Mouse (Mus musculus) limb, embryonic 11.5 days (tissue): Measurements from ENCODE around the gene Naa15. TPM values are rescaled to one million over a fixed set of nuclear protein-coding genes. Genes with fewer than 3 reads are reported as not detected.

ENCODE experiments used
- ATAC-seq: fragments of 200-750 bp; cut with Nextera tagmentation; 2 replicates; pipeline ENCODE4 v1.8.0; 2017; ENCODE audit warnings: low read depth; ENCODE audit not compliant: insufficient number of reproducible peaks, low FRiP score, low TSS enrichment
- DNase-seq: peaks from one replicate; pipeline ENCODE4 v3.0.0-alpha.2; 2015; ENCODE audit warnings: low spot score
- H3K27ac ChIP-seq: fragments of 300-500 bp; sonication (generic); replicated peaks from 2 replicates; pipeline ENCODE4 v1.5.1; 2014; ENCODE audit warnings: low read depth, mild to moderate bottlenecking, low read length
- H3K27me3 ChIP-seq: fragments of 300-500 bp; sonication (generic); 2 replicates; pipeline ENCODE4 v1.6.1; 2014; ENCODE audit warnings: mild to moderate bottlenecking, low read length, mixed read lengths; ENCODE audit not compliant: control insufficient read depth, insufficient read depth
- H3K36me3 ChIP-seq: fragments of 300-500 bp; sonication (generic); 2 replicates; pipeline ENCODE4 v1.6.1; 2014; ENCODE audit warnings: mild to moderate bottlenecking, low read length, moderate library complexity, mixed read lengths; ENCODE audit not compliant: control insufficient read depth, insufficient read depth
- H3K4me1 ChIP-seq: fragments of 300-500 bp; sonication (generic); 2 replicates; pipeline ENCODE4 v1.6.1; 2014; ENCODE audit warnings: low read length, mixed read lengths; ENCODE audit not compliant: control insufficient read depth, insufficient read depth
- H3K4me2 ChIP-seq: fragments of 300-500 bp; sonication (generic); 2 replicates; pipeline ENCODE4 v1.6.1; 2014; ENCODE audit warnings: low read depth, mild to moderate bottlenecking, moderate library complexity; ENCODE audit not compliant: severe bottlenecking
- H3K4me3 ChIP-seq: fragments of 300-500 bp; sonication (generic); 2 replicates; pipeline ENCODE4 v1.5.1; 2014; ENCODE audit warnings: low read depth, low read length
- H3K9ac ChIP-seq: fragments of 300-500 bp; sonication (generic); 2 replicates; pipeline ENCODE4 v1.6.1; 2014; ENCODE audit warnings: mild to moderate bottlenecking, low read length
- H3K9me3 ChIP-seq: fragments of 300-500 bp; sonication (generic); 2 replicates; pipeline ENCODE4 v1.6.1; 2016; ENCODE audit warnings: low read length; ENCODE audit not compliant: control insufficient read depth
- WGBS: fragments of 180-500 bp; shearing (Covaris S2); extraction: QIAGEN DNeasy Blood & Tissue Kit; methylation state at CpG from one replicate; pipeline ENCODE4 v1.1.7; 2014; 5-methylcytosine and 5-hydroxymethylcytosine counted together
- polyA plus RNA-seq: library from polyadenylated mRNA; unstranded; fragments of >200 nt; fragmentation: Nextera tagmentation; extraction: Ambion mirVana; gene quantifications from 2 replicates; pipeline ENCODE4 v1.2.1, GENCODE M21; 2014

Naa15 gene
- polyA plus RNA-seq: 52.0 and 54.4 TPM in 2 replicates

- Histone ChIP-seq H3K9me3 (no peaks in the 10 kb centered on the region), H3K27me3 (no peaks in the 10 kb centered on the region), H3K36me3 (no peaks in the 10 kb centered on the region), H3K4me3 (peak within 1 kb of the TSS; percentile 99), H3K4me1 (peaks cover 7% of the 10 kb centered on the region), H3K4me2 (peak within 1 kb of the TSS; percentile 51), H3K9ac (peak within 1 kb of the TSS; percentile 97), H3K27ac (peak within 1 kb of the TSS; percentile 89)
- DNase-seq (peak; percentile 96), ATAC-seq (peak; percentile 91)
- WGBS: 5% methylated on average over 43 of the region's 43 CpGs
Measured at GRCm38 (mm10) chr3:51415098-51416072, at the start of gene Naa15. Gene Naa15, plus strand, starts transcription at chr3:51415148.

DNA sequence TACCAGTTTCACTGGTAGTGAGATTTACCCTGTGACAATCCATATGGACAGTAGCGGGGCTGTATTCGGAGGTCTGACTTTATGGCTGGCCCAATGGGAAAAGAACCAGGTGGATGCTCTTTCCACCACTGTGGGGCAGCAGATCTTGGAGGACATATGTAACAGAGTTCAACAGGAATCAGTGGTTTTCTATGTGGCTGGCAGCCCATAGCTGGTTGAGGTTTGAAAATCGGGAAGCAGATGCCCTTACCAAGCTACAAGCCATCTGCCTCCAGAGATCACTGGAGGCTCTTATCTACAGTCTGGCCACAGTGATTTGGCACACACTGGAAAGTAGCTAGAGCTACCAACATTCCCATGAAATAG lies 49.4 kb upstream of the Naa15 start:
- ATAC-seq (no peak), DNase-seq (no peak)
- no peak overlapping the region for H3K27ac ChIP-seq
- 10% methylated on average over 3 of the region's 3 CpGs for WGBS
- H3K9me3 ChIP-seq: no peaks in the 10 kb centered on the region
- H3K9ac ChIP-seq: peak overlapping the region; percentile 62
- peak overlapping the region; percentile 65 for H3K4me2 ChIP-seq
- H3K4me3 ChIP-seq: peak overlapping the region; percentile 35; the same call in 1 of the 2 replicates
- no peaks in the 10 kb centered on the region for H3K36me3 ChIP-seq
- no peaks in the 10 kb centered on the region for H3K27me3 ChIP-seq
- H3K4me1 ChIP-seq: peaks cover 3% of the 10 kb centered on the region; the same call in 1 of the 2 replicates

DNA sequence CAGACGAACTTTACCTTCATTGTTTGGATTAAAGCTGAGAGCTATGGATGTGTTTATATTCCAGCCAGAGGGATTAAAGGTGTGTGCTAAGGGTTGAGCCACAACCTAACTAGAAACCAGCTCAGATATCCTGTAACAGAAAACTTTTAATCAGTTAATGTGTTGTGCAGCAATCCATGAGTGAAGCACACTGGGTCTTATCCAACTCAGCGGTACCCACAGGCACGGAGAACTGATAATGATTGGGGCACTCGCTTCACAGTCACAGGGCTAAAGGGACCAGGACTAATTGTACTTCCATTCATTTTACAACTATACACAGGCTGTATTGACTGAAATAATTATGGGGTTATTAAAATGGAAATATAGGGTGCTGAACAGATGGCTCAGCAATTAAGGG lies 48.0 kb upstream of the Naa15 start:
- H3K9me3 ChIP-seq: no peaks in the 10 kb centered on the region
- H3K36me3 ChIP-seq: no peaks in the 10 kb centered on the region
- 75% methylated on average over 4 of the region's 4 CpGs for WGBS

GRCm38 (mm10) chr3:51368011-51368410 lies 46.9 kb upstream of the Naa15 start:
- H3K9ac ChIP-seq: no peak overlapping the region
- DNase-seq (no peak), ATAC-seq (no peak)
- H3K27me3 ChIP-seq: no peaks in the 10 kb centered on the region
- no peak overlapping the region for H3K27ac ChIP-seq
- peaks cover 3% of the 10 kb centered on the region; the same call in 1 of the 2 replicates for H3K4me1 ChIP-seq
- H3K36me3 ChIP-seq: no peaks in the 10 kb centered on the region
- no peaks in the 10 kb centered on the region for H3K9me3 ChIP-seq
- 87% methylated on average over 4 of the region's 4 CpGs for WGBS
- H3K4me2 ChIP-seq: no peak overlapping the region
- H3K4me3 ChIP-seq: no peak overlapping the region

More for the DNA sequence above, 48.0 kb upstream of the Naa15 start:
- DNase-seq: no peak
- Histone ChIP-seq H3K27ac (no peak overlapping the region), H3K4me3 (no peak overlapping the region), H3K4me1 (peaks cover 3% of the 10 kb centered on the region; the same call in 1 of the 2 replicates), H3K4me2 (no peak overlapping the region), H3K9ac (no peak overlapping the region), H3K27me3 (no peaks in the 10 kb centered on the region)
- ATAC-seq: no peak

DNA sequence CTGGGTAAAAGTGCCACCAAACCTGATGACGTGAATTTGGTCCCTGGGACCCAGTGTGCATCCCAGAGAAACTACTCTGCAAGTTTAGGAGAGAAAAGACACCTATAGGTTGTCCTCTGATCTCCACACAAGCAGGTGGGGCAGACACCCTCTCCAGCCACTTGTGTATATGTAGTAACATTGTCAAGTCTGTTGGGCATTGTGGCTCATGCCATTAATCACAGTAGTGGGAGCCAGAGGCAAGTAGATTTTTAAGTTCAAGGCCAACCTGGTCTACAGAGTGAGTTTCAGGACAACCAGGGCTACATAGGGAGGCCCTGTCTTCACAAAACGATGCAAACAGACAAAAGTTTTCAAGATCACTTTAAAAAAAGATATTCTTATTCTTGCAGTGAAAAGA lies 43.1 kb upstream of the Naa15 start:
- H3K4me1 ChIP-seq: no peaks in the 10 kb centered on the region
- H3K36me3 ChIP-seq: no peaks in the 10 kb centered on the region
- ATAC-seq (no peak), DNase-seq (no peak)
- H3K27ac ChIP-seq: no peak overlapping the region
- no peaks in the 10 kb centered on the region for H3K9me3 ChIP-seq
- no peak overlapping the region for H3K4me2 ChIP-seq
- H3K9ac ChIP-seq: no peak overlapping the region
- H3K27me3 ChIP-seq: no peaks in the 10 kb centered on the region
- no peak overlapping the region for H3K4me3 ChIP-seq
- 62% methylated on average over 2 of the region's 2 CpGs for WGBS

DNA sequence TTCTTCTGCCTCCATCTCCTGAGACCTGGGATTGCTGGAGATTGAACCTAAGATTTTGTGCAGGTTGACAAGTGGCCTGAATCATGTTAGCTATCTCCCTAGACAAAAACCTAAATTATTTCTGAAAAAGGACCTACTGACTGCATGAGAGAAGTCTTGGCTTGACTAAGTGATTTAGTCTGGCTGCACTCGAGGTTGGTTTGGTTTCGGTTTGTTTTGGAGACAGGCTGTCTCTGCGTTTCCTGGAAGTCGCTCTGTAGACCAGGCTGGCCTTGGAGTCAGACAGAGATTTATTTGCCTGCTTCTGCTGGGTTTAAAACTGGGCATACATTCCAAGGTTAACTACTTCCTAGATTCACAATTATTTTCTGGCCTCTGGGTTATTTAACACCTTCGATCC lies 42.1 kb upstream of the Naa15 start:
- WGBS: 70% methylated on average over 5 of the region's 5 CpGs
- no peaks in the 10 kb centered on the region for H3K36me3 ChIP-seq
- ATAC-seq: no peak
- H3K9ac ChIP-seq: no peak overlapping the region
- H3K27ac ChIP-seq: no peak overlapping the region
- no peak overlapping the region for H3K4me3 ChIP-seq
- H3K9me3 ChIP-seq: no peaks in the 10 kb centered on the region
- no peaks in the 10 kb centered on the region for H3K4me1 ChIP-seq
- no peak for DNase-seq
- H3K4me2 ChIP-seq: no peak overlapping the region
- H3K27me3 ChIP-seq: no peaks in the 10 kb centered on the region

- Histone ChIP-seq H3K27ac (no peak overlapping the region), H3K4me2 (no peak overlapping the region), H3K27me3 (no peaks in the 10 kb centered on the region), H3K4me1 (no peaks in the 10 kb centered on the region), H3K36me3 (no peaks in the 10 kb centered on the region), H3K9me3 (no peaks in the 10 kb centered on the region), H3K9ac (no peak overlapping the region), H3K4me3 (no peak overlapping the region)
- ATAC-seq: no peak
- WGBS: 77% methylated on average over 5 of the region's 5 CpGs
- DNase-seq: no peak
Measured at GRCm38 (mm10) chr3:51373544-51373943, 41.4 kb upstream of the Naa15 start.

DNA sequence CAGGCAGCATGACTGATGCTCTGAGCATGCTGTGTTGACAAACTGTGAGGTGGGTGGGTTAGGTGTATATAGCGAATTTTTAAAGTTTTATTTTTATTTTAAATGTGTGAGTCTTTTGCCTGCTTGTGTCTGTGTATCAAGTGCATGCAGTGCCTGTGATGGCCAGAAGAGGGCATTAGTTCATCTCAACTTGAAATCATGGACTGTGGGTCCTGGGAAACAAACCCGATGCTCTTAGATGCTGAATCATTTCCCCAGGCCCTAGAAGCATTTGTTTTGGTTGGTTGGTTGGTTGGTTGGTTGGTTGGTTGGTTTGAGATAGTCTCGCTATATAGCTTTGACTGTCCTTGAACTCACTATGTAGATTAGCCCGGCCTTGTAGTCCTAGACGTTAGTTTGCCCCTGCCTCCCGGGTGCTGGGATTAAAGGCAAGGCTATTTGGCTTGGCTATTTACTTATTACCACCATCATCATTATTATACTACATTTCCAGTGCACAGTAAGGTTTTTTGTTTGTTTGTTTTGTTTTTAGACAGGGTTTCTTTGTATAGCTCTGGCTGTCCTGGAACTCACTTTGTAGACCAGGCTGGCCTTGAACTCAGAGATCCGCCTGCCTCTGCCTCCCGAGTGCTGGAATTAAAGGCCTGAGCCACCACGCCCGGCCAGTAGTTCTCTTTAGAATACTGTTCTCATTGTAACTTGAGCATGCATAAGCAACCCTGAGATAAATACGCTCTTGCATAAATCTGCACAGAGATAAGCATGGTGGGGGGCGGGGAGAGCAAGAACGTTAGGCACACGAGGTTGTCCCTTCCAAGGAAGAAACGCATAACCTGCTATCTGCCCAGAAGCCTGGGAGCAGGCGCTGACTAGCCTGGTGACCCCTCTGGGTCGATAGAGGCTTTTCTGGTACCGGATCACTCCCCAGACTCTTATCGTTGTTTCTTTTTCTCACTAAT lies 39.4 kb upstream of the Naa15 start:
- no peaks in the 10 kb centered on the region for H3K36me3 ChIP-seq
- ATAC-seq: no peak
- no peaks in the 10 kb centered on the region for H3K4me1 ChIP-seq
- peak; percentile 59 for DNase-seq
- H3K9me3 ChIP-seq: no peaks in the 10 kb centered on the region
- no peak overlapping the region for H3K9ac ChIP-seq
- no peak overlapping the region for H3K4me2 ChIP-seq
- no peak overlapping the region for H3K27ac ChIP-seq
- H3K4me3 ChIP-seq: no peak overlapping the region
- 86% methylated on average over 19 of the region's 19 CpGs for WGBS
- H3K27me3 ChIP-seq: no peaks in the 10 kb centered on the region
